Mouse (Mus musculus) intestine, embryonic 16.5 days (tissue): ENCODE results near the gene Pcolce. TPM values are rescaled to one million over a fixed set of nuclear protein-coding genes. Genes with fewer than 3 reads are reported as not detected.

ENCODE experiments used
- ATAC-seq: fragments of 200-750 bp; cut with Nextera tagmentation; 2 replicates; pipeline ENCODE4 v1.8.0; 2017; ENCODE audit warnings: moderate TSS enrichment, moderate library complexity
- H3K27ac ChIP-seq: fragments of 300-500 bp; sonication (generic); 2 replicates; pipeline ENCODE4 v1.5.1; 2014; ENCODE audit warnings: mild to moderate bottlenecking, low read length
- H3K27me3 ChIP-seq: fragments of 300-500 bp; sonication (generic); replicated peaks from 2 replicates; pipeline ENCODE4 v1.6.1; 2014; ENCODE audit warnings: low read length, control low read depth, mixed read lengths; ENCODE audit not compliant: control insufficient read depth, insufficient read depth
- H3K36me3 ChIP-seq: fragments of 300-500 bp; sonication (generic); 2 replicates; pipeline ENCODE4 v1.6.1; 2014; ENCODE audit warnings: low read length, control low read depth; ENCODE audit not compliant: control insufficient read depth, insufficient read depth
- H3K4me1 ChIP-seq: fragments of 300-500 bp; sonication (generic); 2 replicates; pipeline ENCODE4 v1.6.1; 2014; ENCODE audit warnings: low read length, control low read depth, mixed read lengths; ENCODE audit not compliant: control insufficient read depth, insufficient read depth
- H3K4me2 ChIP-seq: fragments of 300-500 bp; sonication (generic); 2 replicates; pipeline ENCODE4 v1.6.1; 2014; ENCODE audit warnings: low read depth, low read length, control low read depth
- H3K4me3 ChIP-seq: fragments of 300-500 bp; sonication (generic); 2 replicates; pipeline ENCODE4 v1.5.1; 2014; ENCODE audit warnings: mild to moderate bottlenecking, low read length
- H3K9ac ChIP-seq: fragments of 300-500 bp; sonication (generic); 2 replicates; pipeline ENCODE4 v1.6.1; 2014; ENCODE audit warnings: low read depth, low read length
- H3K9me3 ChIP-seq: fragments of 300-500 bp; sonication (generic); 2 replicates; pipeline ENCODE4 v1.6.1; 2016; ENCODE audit warnings: low read length, control low read depth; ENCODE audit not compliant: control insufficient read depth
- WGBS: fragments of 180-500 bp; shearing (Covaris S2); extraction: QIAGEN DNeasy Blood & Tissue Kit; methylation state at CpG from one replicate; pipeline ENCODE4 v1.1.7; 2014; 5-methylcytosine and 5-hydroxymethylcytosine counted together
- polyA plus RNA-seq: library from polyadenylated mRNA; unstranded; fragments of >200 nt; fragmentation: Nextera tagmentation; extraction: Ambion mirVana; gene quantifications from 2 replicates; pipeline ENCODE4 v1.2.1, GENCODE M21; 2015

Gene Pcolce
- polyA plus RNA-seq, 1 experiment from 2014 or later = 127 TPM

DNA sequence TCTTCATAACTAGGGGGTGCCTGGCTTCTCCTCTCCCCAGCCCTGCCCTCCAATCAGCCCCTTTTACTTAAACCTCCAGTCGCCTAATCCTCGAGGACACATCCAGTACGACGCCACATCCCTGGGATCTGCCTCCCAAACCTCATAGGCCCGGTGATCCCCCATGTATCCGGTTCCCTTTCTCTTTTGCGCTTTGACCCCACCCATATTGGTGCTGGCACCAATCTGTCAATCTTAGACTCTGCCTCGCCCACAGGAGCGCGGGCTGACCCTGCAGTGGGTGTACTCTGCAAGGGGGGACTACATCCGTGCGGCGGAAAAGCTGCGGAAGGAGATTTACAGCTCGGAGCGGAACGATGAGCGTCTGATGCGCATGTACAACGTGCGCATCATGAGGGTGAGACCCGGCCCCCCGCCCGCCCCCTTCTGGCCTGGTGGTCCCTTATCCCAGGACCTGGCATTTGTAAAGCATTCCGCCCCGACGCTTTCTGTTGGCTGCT is 29.9 kb downstream of the Pcolce start:
- ATAC-seq = peak; percentile 65; the same call in 1 of the 2 replicates
- H3K27ac ChIP-seq = no peak overlapping the region
- 14% methylated on average over 27 of the region's 27 CpGs for WGBS

DNA sequence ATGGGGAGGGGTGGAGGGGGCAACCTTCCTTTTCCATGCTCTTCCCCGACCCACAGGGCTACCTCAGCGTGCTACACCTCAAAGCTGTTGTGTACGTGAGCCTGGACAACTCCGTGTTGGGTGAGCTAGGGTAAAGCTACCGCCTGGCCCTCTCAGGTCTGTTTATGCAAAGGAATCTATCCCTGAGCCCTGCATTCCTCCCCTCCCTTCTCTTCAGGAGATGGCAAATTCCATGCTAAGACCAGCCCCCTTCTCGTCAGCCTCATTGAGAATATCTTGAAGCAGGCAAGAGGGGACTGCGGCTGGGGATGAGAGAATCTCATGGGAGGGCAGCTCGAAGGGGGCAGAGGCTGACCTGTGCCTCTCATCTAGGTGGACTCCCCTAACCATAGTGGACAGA is 30.9 kb downstream of the Pcolce start:
- Histone ChIP-seq H3K4me1 (peaks cover 8% of the 10 kb centered on the region; the same call in 1 of the 2 replicates), H3K36me3 (no peaks in the 10 kb centered on the region), H3K4me2 (no peak overlapping the region), H3K9me3 (no peaks in the 10 kb centered on the region; the same call in 1 of the 2 replicates), H3K27ac (no peak overlapping the region), H3K4me3 (no peak overlapping the region), H3K27me3 (peaks cover 7% of the 10 kb centered on the region; the same call in 1 of the 2 replicates), H3K9ac (no peak overlapping the region)
- 33% methylated on average over 8 of the region's 8 CpGs for WGBS
- no peak for ATAC-seq

More for the DNA sequence above, 29.9 kb downstream of the Pcolce start:
- peak overlapping the region; percentile 47 for H3K4me3 ChIP-seq
- peak overlapping the region; percentile 60 for H3K4me2 ChIP-seq
- no peaks in the 10 kb centered on the region for H3K36me3 ChIP-seq
- peaks cover 8% of the 10 kb centered on the region; the same call in 1 of the 2 replicates for H3K4me1 ChIP-seq
- H3K27me3 ChIP-seq = peaks cover 7% of the 10 kb centered on the region; the same call in 1 of the 2 replicates
- H3K9ac ChIP-seq = peak overlapping the region; percentile 64
- H3K9me3 ChIP-seq = no peaks in the 10 kb centered on the region; the same call in 1 of the 2 replicates

DNA sequence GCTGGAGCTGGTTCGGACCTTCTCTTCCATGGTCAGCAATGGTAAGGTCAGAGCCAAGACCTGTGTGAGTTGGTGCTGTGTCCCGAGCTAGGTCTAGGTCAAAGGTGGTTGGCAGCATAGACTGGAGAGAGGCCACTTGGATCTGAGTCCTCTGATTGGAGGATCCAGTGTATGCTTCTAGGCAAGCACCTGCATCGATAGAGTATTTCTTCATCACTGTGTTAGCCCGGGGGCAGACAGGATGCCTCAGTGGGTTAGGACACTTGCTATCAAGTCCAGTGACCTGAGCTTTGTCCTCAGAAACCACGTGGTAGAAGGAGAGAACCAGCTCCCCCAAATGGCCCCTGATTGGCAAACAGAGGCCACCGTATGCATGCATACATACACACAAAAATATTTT is 33.3 kb downstream of the Pcolce start:
- H3K4me3 ChIP-seq = no peak overlapping the region
- H3K9ac ChIP-seq = no peak overlapping the region
- WGBS = 81% methylated on average over 6 of the region's 6 CpGs
- peaks cover 8% of the 10 kb centered on the region; the same call in 1 of the 2 replicates for H3K4me1 ChIP-seq
- ATAC-seq = no peak
- no peaks in the 10 kb centered on the region for H3K9me3 ChIP-seq
- no peak overlapping the region for H3K4me2 ChIP-seq
- no peak overlapping the region for H3K27ac ChIP-seq
- peaks cover 7% of the 10 kb centered on the region; the same call in 1 of the 2 replicates for H3K27me3 ChIP-seq
- H3K36me3 ChIP-seq = no peaks in the 10 kb centered on the region

DNA sequence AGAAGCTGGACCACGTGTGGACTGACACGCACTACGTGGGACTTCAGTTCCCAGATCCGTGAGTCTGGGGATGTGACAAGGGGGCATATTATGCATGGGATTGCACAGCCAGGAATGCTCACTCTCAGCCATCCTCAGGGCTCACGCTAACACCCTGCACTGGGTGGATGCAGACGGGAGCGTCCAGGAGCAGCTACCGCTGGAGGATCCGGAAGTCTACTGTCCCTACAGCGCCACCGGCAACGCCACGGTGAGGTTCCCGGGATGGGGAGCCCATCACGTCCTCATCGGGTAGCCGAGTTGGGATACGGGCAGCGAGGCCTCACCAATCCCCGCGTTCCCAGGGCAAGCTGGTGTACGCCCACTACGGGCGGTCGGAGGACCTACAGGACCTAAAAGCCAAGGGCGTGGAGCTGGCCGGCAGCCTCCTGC is 39.1 kb downstream of the Pcolce start:
- peak overlapping the region; percentile 50 for H3K4me2 ChIP-seq
- no peaks in the 10 kb centered on the region for H3K9me3 ChIP-seq
- H3K4me3 ChIP-seq = peak overlapping the region; percentile 36
- ATAC-seq = 0 out of 2 replicates have a peak, but pooled peaks have one; percentile 38
- WGBS = 5% methylated on average over 27 of the region's 27 CpGs
- no peaks in the 10 kb centered on the region for H3K36me3 ChIP-seq
- H3K27ac ChIP-seq = no peak overlapping the region
- H3K4me1 ChIP-seq = peaks cover 11% of the 10 kb centered on the region
- H3K9ac ChIP-seq = peak overlapping the region; percentile 54; the same call in 1 of the 2 replicates
- H3K27me3 ChIP-seq = 0 out of 2 replicates have a peak, but pooled peaks cover 9% of the 10 kb centered on the region

DNA sequence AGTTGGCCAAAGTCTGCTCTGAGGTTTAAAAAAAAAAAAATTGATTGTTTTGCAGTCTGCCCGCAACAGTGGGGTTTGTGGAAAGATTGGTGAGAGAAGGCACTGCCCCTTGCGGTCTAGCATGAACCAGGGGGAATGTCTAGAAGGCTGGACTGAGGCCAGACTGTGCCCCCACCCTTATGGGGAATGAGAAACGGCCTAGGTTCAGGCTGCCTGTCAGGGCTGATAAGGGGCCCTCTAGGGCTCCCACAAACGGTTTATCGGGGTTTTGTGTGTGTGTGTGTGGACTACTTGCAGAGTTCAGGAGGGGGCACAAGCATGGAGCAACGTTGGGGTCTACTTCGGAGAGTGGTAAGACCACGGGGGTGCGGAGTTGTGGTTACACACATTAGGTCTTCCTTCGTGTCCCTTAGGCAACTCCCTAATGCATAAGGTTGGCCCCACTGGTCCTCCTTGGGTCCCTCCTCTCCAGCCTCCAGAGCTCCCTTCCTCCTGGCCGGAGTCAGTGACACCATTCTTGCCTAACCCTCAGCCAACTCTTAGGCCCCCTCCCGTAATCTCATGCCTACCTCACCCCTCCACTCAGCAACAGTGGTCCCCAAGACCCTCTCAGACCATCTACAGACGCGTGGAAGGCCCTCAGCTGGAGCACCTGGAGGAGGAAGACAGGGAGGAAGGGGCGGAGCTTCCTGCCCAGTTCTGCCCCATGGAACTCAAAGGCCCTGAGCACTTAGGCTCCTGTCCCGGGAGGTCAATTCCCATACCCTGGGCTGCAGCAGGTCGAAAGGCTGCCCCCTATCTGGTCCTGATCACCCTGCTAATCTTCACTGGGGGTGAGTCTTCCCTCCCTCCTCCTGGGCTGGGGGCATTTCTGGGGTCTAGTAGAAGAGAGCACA is 42.6 kb downstream of the Pcolce start:
- whole genome bisulfite sequencing = 75% methylated on average over 17 of the region's 17 CpGs
- peak; percentile 53; the same call in 1 of the 2 replicates for ATAC-seq
- H3K27me3 ChIP-seq = 0 out of 2 replicates have a peak, but pooled peaks cover 9% of the 10 kb centered on the region
- no peak overlapping the region for H3K4me3 ChIP-seq
- no peak overlapping the region for H3K9ac ChIP-seq
- H3K4me2 ChIP-seq = no peak overlapping the region
- no peak overlapping the region for H3K27ac ChIP-seq
- no peaks in the 10 kb centered on the region for H3K36me3 ChIP-seq
- peaks cover 14% of the 10 kb centered on the region for H3K4me1 ChIP-seq
- no peaks in the 10 kb centered on the region for H3K9me3 ChIP-seq

DNA sequence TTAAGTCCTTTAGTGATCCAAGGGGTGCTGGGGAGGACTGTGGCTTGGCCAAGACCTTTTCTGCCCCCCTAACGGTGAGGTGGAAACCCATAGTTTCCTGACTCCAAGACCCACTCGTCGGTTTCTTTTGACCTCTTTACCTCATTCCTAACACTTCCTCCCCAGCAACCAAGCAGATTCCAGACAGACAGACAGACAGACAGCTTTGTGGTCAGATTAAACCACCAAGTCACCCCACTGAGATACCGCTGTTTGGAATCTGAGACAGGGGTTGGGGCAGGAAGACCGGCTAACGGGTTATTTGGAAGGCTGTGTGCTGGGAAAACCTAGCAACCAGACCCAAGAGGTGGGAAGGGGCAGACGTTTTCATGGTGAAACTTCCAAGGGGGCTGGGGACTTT is 43.4 kb downstream of the Pcolce start:
- Histone ChIP-seq H3K27me3 (0 out of 2 replicates have a peak, but pooled peaks cover 9% of the 10 kb centered on the region), H3K9ac (no peak overlapping the region), H3K4me3 (no peak overlapping the region), H3K36me3 (no peaks in the 10 kb centered on the region), H3K4me1 (peaks cover 14% of the 10 kb centered on the region), H3K9me3 (no peaks in the 10 kb centered on the region), H3K27ac (no peak overlapping the region), H3K4me2 (no peak overlapping the region)
- WGBS = 55% methylated on average over 7 of the region's 7 CpGs
- ATAC-seq = no peak

DNA sequence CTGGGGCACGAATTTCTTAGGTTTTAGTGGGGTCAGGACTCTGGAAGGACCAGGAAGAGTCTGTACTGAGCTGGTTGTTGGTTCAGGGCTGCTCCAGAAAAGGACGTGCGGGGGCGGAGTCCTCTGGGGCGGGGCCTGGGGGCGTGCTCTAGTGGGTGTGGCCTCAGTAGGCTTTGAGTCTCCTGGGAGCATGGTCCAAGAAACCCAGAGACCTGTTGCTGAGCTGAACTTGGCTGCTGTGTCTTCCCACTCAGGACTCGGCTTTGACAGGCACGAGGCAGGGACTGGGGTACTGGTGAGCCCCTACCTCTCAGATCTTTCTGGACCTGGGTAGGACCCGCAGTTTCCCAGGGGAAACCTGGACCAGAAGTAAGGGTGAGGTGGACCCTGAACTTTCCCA is 43.9 kb downstream of the Pcolce start, which contains the start of gene Tfr2:
TSS of gene Tfr2 (plus strand) at position 176 of the 400 bp plus-strand sequence.
- ATAC-seq = peak; percentile 96
- Histone ChIP-seq H3K27ac (no peak within 1 kb of the TSS), H3K27me3 (0 out of 2 replicates have a peak, but pooled peaks cover 7% of the 10 kb centered on the region), H3K4me1 (peaks cover 13% of the 10 kb centered on the region), H3K36me3 (no peaks in the 10 kb centered on the region), H3K9ac (no peak within 1 kb of the TSS), H3K4me3 (peak within 1 kb of the TSS; percentile 1; the same call in 1 of the 2 replicates), H3K9me3 (no peaks in the 10 kb centered on the region), H3K4me2 (peak within 1 kb of the TSS; percentile 12; the same call in 1 of the 2 replicates)
- WGBS = 22% methylated on average over 9 of the region's 9 CpGs

DNA sequence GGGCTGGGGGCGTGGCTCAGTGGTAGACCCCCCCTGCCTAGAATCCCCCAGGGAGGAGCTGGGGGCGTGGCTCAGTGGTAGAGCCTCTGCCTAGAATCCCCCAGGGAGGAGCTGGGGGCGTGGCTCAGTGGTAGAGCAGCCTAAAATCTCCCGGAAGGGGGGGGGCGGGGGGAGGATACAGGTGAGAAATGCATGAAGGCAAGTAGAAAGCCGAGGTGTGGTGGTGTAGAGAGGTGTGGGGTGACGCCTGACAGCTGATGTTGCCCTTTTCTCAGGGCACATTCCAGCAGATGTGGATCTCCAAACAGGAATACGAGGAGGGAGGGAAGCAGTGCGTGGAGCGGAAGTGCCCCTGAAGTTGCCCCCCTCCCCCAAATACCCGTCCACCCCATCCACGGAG is 44.6 kb downstream of the Pcolce start:
- no peak overlapping the region for H3K4me3 ChIP-seq
- no peaks in the 10 kb centered on the region for H3K36me3 ChIP-seq
- H3K4me2 ChIP-seq = no peak overlapping the region
- H3K27me3 ChIP-seq = 0 out of 2 replicates have a peak, but pooled peaks cover under 1% of the 10 kb centered on the region
- no peak for ATAC-seq
- peaks cover 10% of the 10 kb centered on the region for H3K4me1 ChIP-seq
- no peaks in the 10 kb centered on the region for H3K9me3 ChIP-seq
- 64% methylated on average over 12 of the region's 12 CpGs for WGBS
- H3K27ac ChIP-seq = no peak overlapping the region
- no peak overlapping the region for H3K9ac ChIP-seq

DNA sequence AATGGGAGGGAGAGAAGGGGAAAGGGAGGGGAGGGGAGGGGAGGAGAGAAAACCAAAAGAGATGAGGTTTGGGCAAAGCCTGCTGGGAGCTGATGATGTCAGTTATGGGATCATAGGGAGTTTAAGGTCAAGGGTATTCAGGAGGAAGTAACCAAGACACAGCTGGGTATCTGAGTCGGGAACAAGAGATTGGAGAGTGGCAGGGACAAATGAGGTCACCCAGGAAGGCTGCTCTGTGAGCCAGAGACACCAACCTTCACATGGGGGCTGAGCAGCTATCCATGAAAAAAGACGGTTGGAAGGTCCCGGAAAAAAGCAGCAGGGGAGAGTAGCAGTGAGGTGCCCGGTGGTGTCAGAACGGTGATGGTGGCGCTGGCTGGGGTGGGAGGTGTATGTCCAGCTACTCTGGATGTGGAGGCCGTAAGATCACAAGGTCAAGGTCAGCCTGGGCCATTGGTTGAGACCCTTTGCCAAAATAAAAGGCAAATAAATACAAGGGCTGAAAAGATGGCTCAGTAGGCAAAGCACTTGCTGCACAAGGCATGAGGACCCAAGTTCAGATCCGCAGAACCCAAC is 45.3 kb downstream of the Pcolce start:
- no peak for ATAC-seq
- H3K36me3 ChIP-seq = no peaks in the 10 kb centered on the region
- no peak overlapping the region for H3K9ac ChIP-seq
- H3K27me3 ChIP-seq = no peaks in the 10 kb centered on the region
- H3K9me3 ChIP-seq = no peaks in the 10 kb centered on the region
- WGBS = 82% methylated on average over 8 of the region's 8 CpGs
- H3K4me1 ChIP-seq = peaks cover 10% of the 10 kb centered on the region
- no peak overlapping the region for H3K4me3 ChIP-seq
- no peak overlapping the region for H3K27ac ChIP-seq
- no peak overlapping the region for H3K4me2 ChIP-seq
